Mouse (Mus musculus): ENCODE measurements around the gene Polr1c. TPM values are rescaled to one million over a fixed set of nuclear protein-coding genes. Genes with fewer than 3 reads are reported as not detected.

Polr1c gene
- polyA plus RNA-seq (2012; rRNA removed): 52.6 and 60.6 TPM in 2 replicates

DNA sequence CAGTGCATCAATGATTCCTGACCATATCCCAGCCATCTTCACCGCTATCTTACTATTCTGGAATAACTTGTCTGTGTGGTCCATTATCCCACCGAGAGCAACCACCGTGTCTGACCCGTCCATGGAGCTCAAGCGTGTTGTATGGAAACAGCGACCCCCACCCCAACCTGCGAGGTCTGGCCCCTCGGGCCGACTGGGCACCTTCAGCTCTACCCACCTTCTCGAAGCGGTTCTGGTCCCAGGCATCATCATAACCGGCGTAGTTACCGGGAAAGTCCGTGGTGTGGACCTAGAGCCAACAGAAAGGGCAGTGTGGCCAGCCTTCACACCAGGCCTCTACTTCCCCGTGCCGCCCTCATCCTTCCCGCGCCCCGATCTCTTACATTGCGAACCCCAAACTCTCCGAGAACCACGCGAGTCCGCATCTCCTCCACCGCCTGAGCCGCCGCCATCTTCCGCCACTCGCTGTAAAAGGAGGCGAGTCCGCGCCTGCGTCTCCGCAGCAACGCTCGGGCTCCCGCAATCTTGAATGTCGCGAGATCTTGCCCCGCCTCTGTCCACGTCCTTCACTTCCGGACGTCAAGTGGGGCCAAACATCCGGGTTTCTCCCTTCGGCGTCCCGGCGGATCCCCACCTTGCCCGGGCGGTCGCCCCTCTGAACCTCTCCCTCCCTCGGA lies at the start of gene Polr1c, which contains the start of gene Yipf3:
TSS of gene Polr1c (minus strand) at position 543 of the 677 bp plus-strand sequence.
TSS of gene Yipf3 (plus strand) at position 569 of the 677 bp plus-strand sequence.
- Histone ChIP-seq H3K27me3 (ENCODE audit: control insufficient read depth, insufficient read depth, low read length) (no peaks in the 10 kb centered on the region), H3K36me3 (ENCODE audit: control insufficient read depth, insufficient read depth, low read length) (peaks cover 50% of the 10 kb centered on the region), H3K4me3 (ENCODE audit: control insufficient read depth, insufficient read depth, low read length) (peak within 1 kb of the TSS; percentile 98), H3K4me1 (replicated peaks; ENCODE audit: control insufficient read depth, insufficient read depth, low read length) (peaks cover 19% of the 10 kb centered on the region), H3K27ac (ENCODE audit: control insufficient read depth, insufficient read depth, low read length) (peak within 1 kb of the TSS; percentile 11; the same call in 1 of the 2 replicates)
- TF ChIP-seq CTCF (IDR thresholded peaks at IDR 0.05; ENCODE audit: borderline replicate concordance, control insufficient read depth, extremely low read depth, insufficient read depth, low read length, poor library complexity) (no peak), POLR2A (IDR thresholded peaks at IDR 0.05; ENCODE audit: control insufficient read depth, extremely low read depth, insufficient read depth, low read length, poor library complexity) (peak; percentile 78)
- under 1% methylated on average over 53 of the region's 53 CpGs for WGBS
- peak; percentile 94 for DNase-seq

DNA sequence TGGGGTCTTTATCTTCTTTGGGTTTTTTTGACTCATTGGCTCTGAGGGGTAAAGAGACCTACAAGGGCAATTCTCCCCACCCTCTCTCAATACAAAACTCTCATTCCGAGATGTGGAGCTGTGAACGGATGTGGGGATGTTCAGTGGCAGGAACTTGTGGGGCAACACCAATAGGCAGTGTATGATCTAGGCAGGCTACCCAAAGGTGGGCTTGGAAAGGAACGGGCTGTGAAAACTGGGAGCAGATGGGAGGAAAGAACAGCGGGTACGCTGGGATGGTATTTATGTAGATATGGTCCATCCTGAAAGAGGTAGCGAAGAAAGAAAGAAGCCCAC lies 49.1 kb upstream of the Polr1c start:
- 10% methylated on average over 6 of the region's 6 CpGs for WGBS
- Histone ChIP-seq H3K27me3 (ENCODE audit: control insufficient read depth, insufficient read depth, low read length) (peaks cover 12% of the 10 kb centered on the region; the same call in 1 of the 2 replicates), H3K27ac (ENCODE audit: control insufficient read depth, insufficient read depth, low read length) (no peak overlapping the region), H3K4me3 (ENCODE audit: control insufficient read depth, insufficient read depth, low read length) (no peak overlapping the region), H3K4me1 (replicated peaks; ENCODE audit: control insufficient read depth, insufficient read depth, low read length) (peaks cover 13% of the 10 kb centered on the region), H3K36me3 (ENCODE audit: control insufficient read depth, insufficient read depth, low read length) (no peaks in the 10 kb centered on the region)
- DNase-seq: no peak
- TF ChIP-seq POLR2A (IDR thresholded peaks at IDR 0.05; ENCODE audit: control insufficient read depth, extremely low read depth, insufficient read depth, low read length, poor library complexity) (no peak), CTCF (IDR thresholded peaks at IDR 0.05; ENCODE audit: borderline replicate concordance, control insufficient read depth, extremely low read depth, insufficient read depth, low read length, poor library complexity) (no peak)

GRCm38 (mm10) chr17:46296601-46297000 lies 48.7 kb upstream of the Polr1c start:
- TF ChIP-seq POLR2A (IDR thresholded peaks at IDR 0.05; ENCODE audit: control insufficient read depth, extremely low read depth, insufficient read depth, low read length, poor library complexity) (no peak), CTCF (IDR thresholded peaks at IDR 0.05; ENCODE audit: borderline replicate concordance, control insufficient read depth, extremely low read depth, insufficient read depth, low read length, poor library complexity) (no peak)
- peaks cover 12% of the 10 kb centered on the region; the same call in 1 of the 2 replicates for H3K27me3 ChIP-seq (ENCODE audit: control insufficient read depth, insufficient read depth, low read length)
- 9% methylated on average over 6 of the region's 6 CpGs for WGBS
- H3K4me3 ChIP-seq (ENCODE audit: control insufficient read depth, insufficient read depth, low read length): no peak overlapping the region
- DNase-seq: no peak
- no peaks in the 10 kb centered on the region for H3K36me3 ChIP-seq (ENCODE audit: control insufficient read depth, insufficient read depth, low read length)
- H3K4me1 ChIP-seq (replicated peaks; ENCODE audit: control insufficient read depth, insufficient read depth, low read length): peaks cover 13% of the 10 kb centered on the region
- no peak overlapping the region for H3K27ac ChIP-seq (ENCODE audit: control insufficient read depth, insufficient read depth, low read length)

DNA sequence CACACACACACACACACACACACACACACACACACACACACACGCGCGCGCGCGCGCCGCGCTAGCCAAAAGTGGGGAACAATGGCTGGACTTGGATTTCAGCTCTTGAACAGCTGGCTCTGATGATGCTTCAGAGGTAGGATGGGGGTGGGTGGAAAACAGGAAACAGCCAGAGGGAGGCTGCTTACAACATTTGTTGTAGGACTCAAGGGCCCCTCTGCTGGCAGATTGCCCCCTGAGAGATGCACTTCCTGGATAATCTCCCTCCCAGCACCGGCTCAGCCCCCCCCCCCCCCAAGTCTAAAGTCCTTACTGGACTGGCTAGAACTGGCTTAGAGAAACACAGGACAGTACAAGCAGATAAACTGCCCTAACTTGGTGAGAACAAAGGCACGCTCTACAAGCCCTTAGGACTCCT lies 39.8 kb upstream of the Polr1c start:
- TF ChIP-seq CTCF (IDR thresholded peaks at IDR 0.05; ENCODE audit: borderline replicate concordance, control insufficient read depth, extremely low read depth, insufficient read depth, low read length, poor library complexity) (no peak), POLR2A (IDR thresholded peaks at IDR 0.05; ENCODE audit: control insufficient read depth, extremely low read depth, insufficient read depth, low read length, poor library complexity) (no peak)
- Histone ChIP-seq H3K36me3 (ENCODE audit: control insufficient read depth, insufficient read depth, low read length) (no peaks in the 10 kb centered on the region), H3K4me1 (replicated peaks; ENCODE audit: control insufficient read depth, insufficient read depth, low read length) (peaks cover 40% of the 10 kb centered on the region), H3K4me3 (ENCODE audit: control insufficient read depth, insufficient read depth, low read length) (no peak overlapping the region), H3K27ac (ENCODE audit: control insufficient read depth, insufficient read depth, low read length) (peak overlapping the region; percentile 26; the same call in 1 of the 2 replicates), H3K27me3 (ENCODE audit: control insufficient read depth, insufficient read depth, low read length) (no peaks in the 10 kb centered on the region)
- WGBS: 60% methylated on average over 11 of the region's 11 CpGs
- no peak for DNase-seq

GRCm38 (mm10) chr17:46285407-46285806 lies 37.6 kb upstream of the Polr1c start:
- no peaks in the 10 kb centered on the region for H3K36me3 ChIP-seq (ENCODE audit: control insufficient read depth, insufficient read depth, low read length)
- TF ChIP-seq POLR2A (IDR thresholded peaks at IDR 0.05; ENCODE audit: control insufficient read depth, extremely low read depth, insufficient read depth, low read length, poor library complexity) (no peak), CTCF (IDR thresholded peaks at IDR 0.05; ENCODE audit: borderline replicate concordance, control insufficient read depth, extremely low read depth, insufficient read depth, low read length, poor library complexity) (no peak)
- H3K27ac ChIP-seq (ENCODE audit: control insufficient read depth, insufficient read depth, low read length): no peak overlapping the region
- no peak for DNase-seq
- no peaks in the 10 kb centered on the region for H3K27me3 ChIP-seq (ENCODE audit: control insufficient read depth, insufficient read depth, low read length)
- peaks cover 49% of the 10 kb centered on the region for H3K4me1 ChIP-seq (replicated peaks; ENCODE audit: control insufficient read depth, insufficient read depth, low read length)
- 78% methylated on average over 6 of the region's 6 CpGs for WGBS
- H3K4me3 ChIP-seq (ENCODE audit: control insufficient read depth, insufficient read depth, low read length): no peak overlapping the region

- Histone ChIP-seq H3K27ac (ENCODE audit: control insufficient read depth, insufficient read depth, low read length) (no peak overlapping the region), H3K4me1 (replicated peaks; ENCODE audit: control insufficient read depth, insufficient read depth, low read length) (peaks cover 49% of the 10 kb centered on the region), H3K36me3 (ENCODE audit: control insufficient read depth, insufficient read depth, low read length) (no peaks in the 10 kb centered on the region), H3K4me3 (ENCODE audit: control insufficient read depth, insufficient read depth, low read length) (no peak overlapping the region), H3K27me3 (ENCODE audit: control insufficient read depth, insufficient read depth, low read length) (no peaks in the 10 kb centered on the region)
- no peak for DNase-seq
- WGBS: 78% methylated on average over 7 of the region's 7 CpGs
- TF ChIP-seq CTCF (IDR thresholded peaks at IDR 0.05; ENCODE audit: borderline replicate concordance, control insufficient read depth, extremely low read depth, insufficient read depth, low read length, poor library complexity) (no peak), POLR2A (IDR thresholded peaks at IDR 0.05; ENCODE audit: control insufficient read depth, extremely low read depth, insufficient read depth, low read length, poor library complexity) (no peak)
Measured at GRCm38 (mm10) chr17:46284653-46285052, 36.8 kb upstream of the Polr1c start.
